Mouse (Mus musculus) layer of hippocampus, adult 8-10 months (tissue): ENCODE measurements around the gene Wdr95. TPM values are rescaled to one million over a fixed set of nuclear protein-coding genes. Genes with fewer than 3 reads are reported as not detected.

Experiments used
- DNase-seq, 2 experiments: peaks; one replicate each; pipeline ENCODE4 v3.0.0; 2022; ENCODE audit warnings: low spot score in 2 of 2
- total RNA-seq, 4 experiments: library from RNA; stranded (reverse); gene quantifications; 2 replicates each; pipeline ENCODE4 v1.2.4; 2022

Gene Wdr95
- total RNA-seq: under 1 TPM; 0.18 to 0.90 (median 0.44) TPM

DNA sequence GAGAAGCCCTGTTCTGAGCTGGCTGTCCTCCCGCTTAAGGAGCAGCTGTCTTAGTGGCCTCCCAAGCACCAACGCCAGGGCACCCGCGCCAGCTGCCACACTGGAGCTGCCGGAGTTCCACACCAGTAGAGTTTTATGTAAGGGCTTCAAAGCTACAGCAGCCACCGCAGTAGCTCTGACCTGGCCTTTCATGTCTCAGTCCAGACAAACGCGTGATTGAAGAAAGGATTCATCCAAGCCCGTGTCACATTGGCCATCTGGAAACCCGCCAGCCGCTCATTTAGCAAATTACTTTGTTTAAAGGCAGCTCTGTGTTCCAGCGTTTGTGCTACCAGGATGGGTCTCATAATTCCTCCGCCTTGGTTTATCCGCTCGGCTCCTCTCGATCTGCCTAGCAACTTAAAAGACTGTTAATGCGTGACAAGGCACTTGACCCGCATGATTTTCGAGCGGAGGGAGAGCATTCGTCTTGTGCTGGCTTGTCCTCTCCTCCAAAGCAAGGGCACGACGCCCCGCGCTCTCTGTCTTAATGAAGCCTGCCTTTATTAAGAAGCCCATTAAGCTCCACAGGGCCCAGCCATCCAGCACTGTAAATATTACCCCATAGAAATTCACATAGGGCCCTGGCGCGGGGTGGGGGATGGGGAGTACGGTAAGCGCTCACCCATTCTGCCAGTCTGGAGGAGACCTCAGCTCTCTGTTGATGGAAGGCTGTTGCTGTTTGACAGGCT, at the start of gene Wdr95:
Gene Wdr95, plus strand, starts transcription at position 681 of the 731 bp plus-strand sequence.
- DNase-seq: peak; percentile 66 to 67

DNA sequence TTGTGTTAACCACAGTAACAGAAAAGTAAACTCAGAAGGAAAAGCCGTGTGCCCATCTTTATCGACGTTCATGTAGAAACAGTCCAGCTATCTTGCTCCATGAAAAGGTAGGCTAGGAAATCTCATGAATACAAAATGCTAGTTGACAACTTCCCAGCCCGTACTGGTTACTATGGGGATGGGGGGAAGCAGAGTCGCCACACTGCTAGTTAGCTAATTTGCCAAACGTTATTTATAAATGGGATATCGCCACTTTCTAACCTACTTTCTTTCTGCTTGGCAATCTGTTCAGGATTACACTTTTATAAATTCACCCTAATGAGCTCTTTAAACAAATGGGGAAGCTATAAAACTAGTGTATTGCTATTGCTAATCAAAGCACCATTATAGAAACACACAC, 46.6 kb upstream of the Wdr95 start:
- peak in 1 of 2 experiments; percentile 29 for DNase-seq

DNA sequence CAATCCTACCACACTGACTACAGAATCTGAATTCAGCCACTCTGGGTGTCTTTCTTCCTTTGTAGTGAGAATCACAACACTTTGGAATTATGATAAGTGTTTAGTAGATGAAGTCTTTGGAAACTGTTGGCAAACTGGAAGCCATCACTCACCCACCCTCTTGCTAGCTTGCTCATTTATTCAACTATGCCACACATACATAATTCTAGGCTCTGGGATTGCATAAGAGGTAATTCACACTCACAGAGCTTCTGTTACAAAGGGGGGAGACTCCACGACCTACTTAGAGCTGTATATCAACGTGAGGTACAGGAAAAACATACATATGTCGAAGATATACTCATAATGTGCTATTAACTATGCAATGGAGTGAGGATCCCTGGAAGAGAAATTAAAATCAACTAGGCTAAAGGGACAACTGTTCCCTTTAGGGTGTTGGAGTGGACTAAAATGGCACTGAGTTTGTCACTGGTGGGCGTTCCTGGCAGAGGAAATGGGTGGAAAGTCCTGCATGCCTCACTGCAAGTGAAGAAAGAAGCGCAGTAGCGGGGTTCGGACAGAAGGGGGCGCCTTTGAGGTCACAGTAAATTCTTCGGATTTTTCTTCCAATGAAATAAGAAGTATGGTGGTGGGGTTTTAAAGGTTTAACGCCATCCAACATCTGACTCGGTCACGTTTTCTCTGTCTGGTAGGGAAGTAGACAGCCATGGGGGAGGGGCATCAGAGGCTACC, 45.0 kb upstream of the Wdr95 start:
- DNase-seq: no peak

DNA sequence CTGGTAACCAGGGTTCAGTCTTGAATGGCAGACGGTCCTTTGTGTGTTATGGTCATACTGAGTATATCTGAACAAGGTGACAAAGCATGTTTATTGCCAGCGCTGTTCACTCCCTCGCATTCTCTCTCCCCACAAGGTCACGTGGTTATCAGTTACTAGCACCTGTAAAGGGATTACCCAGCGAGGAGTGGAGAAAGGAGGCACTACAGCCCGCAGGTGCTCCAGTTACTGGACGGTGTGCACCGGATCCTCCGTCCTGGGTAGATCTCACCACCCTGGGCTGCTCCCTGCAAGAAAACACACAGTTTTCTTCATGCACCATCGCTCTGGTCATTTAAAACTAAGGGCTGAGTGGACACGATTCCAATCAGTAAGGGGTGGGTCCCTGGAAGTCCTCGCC, 44.2 kb upstream of the Wdr95 start:
- DNase-seq: no peak

GRCm38 (mm10) chr5:149485447-149485846, 43.0 kb upstream of the Wdr95 start:
- DNase-seq: no peak

DNA sequence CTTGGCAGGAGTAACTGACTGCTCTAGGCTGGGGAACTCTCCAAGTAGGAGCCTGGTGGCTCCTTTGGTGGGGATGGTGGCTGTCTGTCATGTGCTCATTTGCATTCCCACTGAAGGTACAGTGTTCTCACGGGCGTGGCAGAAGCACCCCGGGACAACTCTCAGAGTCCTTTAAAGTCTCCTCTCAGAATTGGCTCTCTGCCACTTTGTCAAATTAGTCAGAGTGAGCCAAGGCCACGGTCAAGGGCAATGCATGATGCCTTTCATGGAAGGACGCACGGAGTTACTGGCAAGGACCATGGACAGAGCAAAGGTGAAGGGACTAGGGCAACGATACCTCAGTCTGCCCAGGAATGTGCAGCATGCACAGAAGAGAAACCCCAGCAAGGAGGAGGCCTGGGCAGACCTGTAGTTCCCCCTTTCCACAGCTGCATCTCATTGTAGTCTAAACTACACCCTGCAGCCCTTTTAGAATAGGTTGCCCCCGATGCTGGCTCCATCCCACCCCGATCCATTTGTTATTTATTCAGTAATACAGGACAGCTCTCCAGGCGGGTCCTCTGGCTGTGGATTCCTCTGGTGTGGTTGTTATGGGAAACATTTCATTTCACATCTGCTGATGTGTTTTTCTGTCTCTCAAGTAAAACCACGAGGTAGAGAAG, 40.0 kb upstream of the Wdr95 start:
- no peak for DNase-seq

GRCm38 (mm10) chr5:149489136-149489535, 39.3 kb upstream of the Wdr95 start:
- DNase-seq: peak; percentile 89

DNA sequence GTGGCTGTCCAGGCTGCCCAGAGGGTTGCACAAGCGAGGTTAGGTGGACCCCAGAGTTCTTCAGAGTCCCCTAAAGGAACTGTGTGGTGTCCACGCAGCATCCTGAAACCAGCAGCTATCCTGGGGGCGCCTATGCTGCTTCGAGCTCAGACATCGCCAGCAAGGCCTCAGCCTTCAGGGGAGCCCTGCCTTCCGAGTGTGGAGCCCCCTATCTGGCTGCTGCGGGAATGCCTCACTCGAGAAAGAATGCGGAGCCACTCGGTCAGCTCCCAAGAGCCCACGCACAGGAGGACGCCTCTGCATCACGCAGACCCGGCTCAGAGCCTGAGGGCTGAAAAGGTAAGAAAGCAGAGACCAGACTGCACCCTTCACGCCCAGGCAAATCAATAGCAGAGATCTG, 38.2 kb upstream of the Wdr95 start:
- DNase-seq: no peak

GRCm38 (mm10) chr5:149495655-149496054, 32.8 kb upstream of the Wdr95 start:
- DNase-seq: no peak

DNA sequence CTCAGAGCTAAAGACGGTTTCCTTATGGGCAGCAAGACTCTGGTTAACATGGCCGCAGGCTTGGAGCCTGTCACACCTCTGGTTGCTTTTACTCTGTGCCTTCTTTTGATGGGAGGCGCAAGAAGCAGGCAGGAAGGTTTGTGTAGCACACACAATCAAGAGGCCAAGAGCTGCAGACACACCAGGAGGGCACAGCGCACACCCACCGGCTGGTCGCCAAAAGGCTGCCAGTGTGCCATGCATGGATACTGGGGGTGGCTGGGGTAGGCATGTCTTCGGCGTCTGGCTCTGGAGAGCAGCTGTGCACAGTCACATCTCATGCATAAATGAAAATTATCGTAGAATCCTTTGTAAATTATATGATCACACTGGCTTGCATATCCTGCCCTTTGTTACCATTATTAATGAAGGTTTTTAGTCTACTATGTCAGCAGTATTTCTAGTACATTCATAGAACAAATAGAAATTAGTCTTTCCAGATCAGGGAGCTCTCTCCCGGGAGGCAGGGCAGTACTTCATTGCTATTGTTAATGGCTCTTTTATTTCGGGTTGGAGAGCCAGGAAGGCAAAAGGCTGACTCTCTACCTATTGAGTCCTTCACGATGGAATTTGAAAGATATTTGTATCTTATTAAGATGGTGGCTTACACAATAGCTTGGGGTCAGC, 31.9 kb upstream of the Wdr95 start:
- no peak for DNase-seq

DNA sequence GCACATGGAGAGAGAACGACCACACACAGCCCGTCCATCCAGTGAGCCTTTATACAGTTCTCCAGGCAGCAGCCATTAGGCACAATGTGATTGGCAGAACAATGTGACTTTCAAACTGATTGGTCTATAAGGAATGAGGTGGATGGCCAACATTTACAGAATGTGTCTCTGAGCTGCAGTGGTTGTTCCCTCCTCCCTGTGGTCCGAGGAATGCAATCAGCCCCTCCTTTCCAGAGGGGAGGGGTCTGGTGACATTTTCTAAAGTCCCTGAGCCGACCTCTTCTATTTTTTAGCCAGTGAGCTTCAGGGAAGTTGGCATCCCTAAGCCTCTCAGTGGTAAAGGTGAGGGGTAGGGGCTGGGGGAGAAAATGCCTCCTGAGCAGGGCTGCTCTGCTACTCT, 28.5 kb upstream of the Wdr95 start:
- no peak for DNase-seq

GRCm38 (mm10) chr5:149503423-149504175, 24.9 kb upstream of the Wdr95 start:
- DNase-seq: peak; percentile 58 to 65

GRCm38 (mm10) chr5:149504985-149505384, 23.5 kb upstream of the Wdr95 start:
- DNase-seq: no peak

GRCm38 (mm10) chr5:149506033-149506432, 22.4 kb upstream of the Wdr95 start:
- DNase-seq: no peak

DNA sequence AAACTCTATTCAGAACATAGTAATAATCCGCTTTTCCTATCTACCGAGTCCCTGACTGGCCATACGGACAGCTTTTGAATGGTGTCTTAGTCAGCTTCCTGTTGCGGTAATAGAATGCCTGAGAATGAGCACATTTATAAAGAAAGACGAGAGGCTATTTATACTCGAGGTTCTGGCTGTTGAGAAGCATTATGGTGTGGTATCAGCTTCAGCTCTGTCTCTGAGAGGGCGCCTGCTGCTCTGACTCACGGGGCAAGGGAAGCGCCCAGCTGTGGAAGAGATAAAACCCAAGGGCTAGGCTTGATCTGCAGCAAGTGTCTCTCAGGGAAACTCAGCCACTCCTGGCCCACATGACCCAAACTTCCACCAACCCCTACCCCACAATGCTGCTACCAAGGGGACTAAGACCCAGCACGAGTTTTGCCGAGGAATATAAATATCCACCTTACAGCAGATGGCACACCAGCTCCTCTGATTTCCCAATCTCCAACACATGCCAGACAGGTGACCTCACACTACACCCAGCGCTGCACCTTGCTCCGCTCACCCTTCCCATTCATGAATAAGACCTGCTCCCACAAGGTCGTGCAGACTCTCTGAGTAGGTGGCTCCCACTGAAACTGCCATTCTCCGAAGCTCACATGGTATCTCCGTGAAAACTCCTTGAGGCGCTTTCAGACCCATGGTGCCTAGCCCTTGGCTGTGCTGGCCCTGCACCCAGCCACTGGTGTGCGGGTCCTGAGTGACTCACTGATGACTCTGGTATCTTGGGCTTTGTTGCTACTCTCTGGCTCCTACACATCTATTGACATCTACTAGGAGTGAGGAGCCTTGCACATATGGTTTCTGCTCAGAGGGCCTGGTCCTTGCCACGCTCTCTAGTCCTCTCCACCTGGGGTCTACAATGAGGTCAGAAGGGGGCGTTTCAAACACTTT, 20.1 kb upstream of the Wdr95 start:
- no peak for DNase-seq

DNA sequence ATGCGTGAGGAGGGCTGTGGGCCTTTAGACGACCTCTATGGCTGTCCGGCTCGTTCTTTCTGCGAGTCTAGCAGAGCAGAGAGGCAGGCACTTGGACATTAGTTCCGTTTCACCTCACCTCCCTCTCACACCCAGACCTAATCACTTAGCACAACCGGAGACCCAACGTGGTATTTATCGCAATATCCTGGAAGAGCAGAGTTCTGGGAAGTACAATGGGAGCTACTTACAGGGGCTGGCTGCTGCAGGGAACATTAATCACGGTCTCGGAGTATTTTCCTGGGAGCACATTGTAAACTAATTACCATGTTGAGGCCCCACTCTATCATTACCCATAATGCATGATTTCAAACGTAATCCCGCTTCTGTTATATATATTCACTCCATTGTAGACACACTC, 18.2 kb upstream of the Wdr95 start:
- DNase-seq: no peak

DNA sequence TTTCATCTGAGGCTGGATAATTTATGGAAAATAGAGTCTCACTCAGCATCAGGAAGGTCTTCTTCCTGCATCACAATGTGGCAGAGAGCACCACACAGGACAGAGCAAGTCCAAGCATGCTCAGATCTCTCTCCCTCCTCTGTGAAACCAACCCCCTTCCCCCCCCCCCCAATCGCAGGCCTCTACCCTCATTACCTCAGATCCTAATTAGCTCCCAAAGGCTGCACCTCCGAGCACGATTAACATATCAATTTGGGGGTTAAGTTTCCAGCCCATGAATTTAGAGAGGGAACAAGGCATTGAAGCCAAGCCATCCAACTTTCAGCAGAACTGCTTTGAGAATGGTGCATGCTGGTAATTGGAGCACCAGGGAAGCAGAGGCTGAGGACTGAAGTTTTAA, 15.8 kb upstream of the Wdr95 start:
- no peak for DNase-seq

DNA sequence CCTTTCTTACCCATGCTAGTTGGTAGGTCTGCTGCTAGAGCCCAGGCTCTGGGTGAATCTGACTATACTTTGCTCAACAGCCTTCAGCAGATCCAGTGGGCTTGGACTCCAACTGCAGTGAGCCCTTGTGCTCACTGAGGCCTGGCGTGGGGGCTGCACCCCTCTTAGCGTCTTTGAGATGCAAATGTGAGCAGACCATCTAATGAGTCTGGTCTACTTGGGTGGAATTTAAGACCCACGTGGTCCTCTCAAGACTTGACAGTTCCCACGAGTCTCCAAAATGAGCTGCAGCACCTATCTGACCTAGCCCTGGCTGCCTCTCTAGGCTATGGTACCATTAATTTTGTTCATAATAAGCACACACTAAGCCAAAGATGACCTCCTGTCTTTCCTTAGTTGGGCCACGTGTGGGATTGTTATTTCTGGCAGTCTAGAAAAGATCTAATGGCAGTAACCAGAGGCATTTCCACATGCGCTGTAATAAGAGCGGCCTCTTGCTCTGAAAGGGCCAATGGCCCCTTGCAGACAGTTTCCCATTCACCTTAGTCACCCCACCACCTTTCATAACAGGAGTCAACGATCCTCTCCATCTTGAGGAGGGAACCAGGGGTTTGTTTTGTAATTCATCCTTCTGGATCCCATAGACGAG, 14.9 kb upstream of the Wdr95 start:
- no peak for DNase-seq

- DNase-seq: no peak
Observed at GRCm38 (mm10) chr5:149514087-149514671, 14.3 kb upstream of the Wdr95 start.
